Mouse (Mus musculus) liver, embryonic 16.5 days (tissue): ENCODE data around the gene Pycr1. TPM values are rescaled to one million over a fixed set of nuclear protein-coding genes. Genes with fewer than 3 reads are reported as not detected.

Experiments used
- microRNA-seq: library from miRNA; unstranded; fragments of <30 nt; microRNA quantifications from one replicate; pipeline ENCODE4, GENCODE M21; 2016
- polyA plus RNA-seq: library from polyadenylated mRNA; unstranded; fragments of >200 nt; fragmentation: Nextera tagmentation; extraction: Ambion mirVana; gene quantifications from 2 replicates; pipeline ENCODE4 v1.2.1, GENCODE M21; 2015

Gene Pycr1
- polyA plus RNA-seq, 1 experiment from 2014 or later: 5.1 TPM

Small RNAs within 50 kb of the gene (microRNA-seq; reads per million reads assigned to microRNA genes)
- 4.9 reads per million, percentile 16 among the genes with 10 or more reads in this experiment for gene Mir6936

Other genes starting within 250 kb of the Pycr1 start
- gene Nploc4, start 206.1 kb downstream of the Pycr1 start, polyA plus RNA-seq: 18.5 and 19.0 TPM in 2 replicates
- not detected in 2 replicates for gene Tspan10, start 201.1 kb downstream of the Pycr1 start, polyA plus RNA-seq
- 0.09 and 0.13 TPM in 2 replicates for gene Pde6g, start 190.3 kb downstream of the Pycr1 start, polyA plus RNA-seq
- 9.1 and 9.3 TPM in 2 replicates for gene Oxld1, start 185.7 kb downstream of the Pycr1 start, polyA plus RNA-seq
- 15.0 and 15.2 TPM in 2 replicates for gene Ccdc137, start 185.7 kb downstream of the Pycr1 start, polyA plus RNA-seq
- 12.4 and 12.5 TPM in 2 replicates for gene Arl16, start 176.2 kb downstream of the Pycr1 start, polyA plus RNA-seq
- gene Mrpl12, start 159.2 kb downstream of the Pycr1 start, polyA plus RNA-seq: 81.5 and 83.1 TPM in 2 replicates
- gene Slc25a10, start 151.9 kb downstream of the Pycr1 start, polyA plus RNA-seq: 37.0 and 38.9 TPM in 2 replicates
- gene Gcgr, start 113.1 kb downstream of the Pycr1 start, polyA plus RNA-seq: 18.7 and 20.7 TPM in 2 replicates
- 38.5 and 39.1 TPM in 2 replicates for gene Mcrip1, start 94.0 kb downstream of the Pycr1 start, polyA plus RNA-seq
- 0.20 and 1.2 TPM in 2 replicates for gene Ppp1r27, start 92.6 kb downstream of the Pycr1 start, polyA plus RNA-seq
- gene P4hb, start 70.5 kb downstream of the Pycr1 start, polyA plus RNA-seq: 793 and 897 TPM in 2 replicates
- 201 and 205 TPM in 2 replicates for gene Arhgdia, start 62.1 kb downstream of the Pycr1 start, polyA plus RNA-seq
- 52.4 and 87.2 TPM in 2 replicates for gene Alyref, start 45.4 kb downstream of the Pycr1 start, polyA plus RNA-seq
- gene Anapc11, start 45.3 kb downstream of the Pycr1 start, polyA plus RNA-seq: 66.8 and 67.8 TPM in 2 replicates
- gene Npb, start 35.3 kb downstream of the Pycr1 start, polyA plus RNA-seq: 16.2 and 16.4 TPM in 2 replicates
- gene Pcyt2, start 25.8 kb downstream of the Pycr1 start, polyA plus RNA-seq: 158 and 184 TPM in 2 replicates
- 27.3 and 28.0 TPM in 2 replicates for gene Sirt7, start 18.5 kb downstream of the Pycr1 start, polyA plus RNA-seq
- 29.4 and 30.9 TPM in 2 replicates for gene Mafg, start 10.2 kb downstream of the Pycr1 start, polyA plus RNA-seq
- gene Myadml2, start 4.4 kb upstream of the Pycr1 start, polyA plus RNA-seq: 0.58 and 0.61 TPM in 2 replicates
- 0.15 and 0.20 TPM in 2 replicates for gene Notum, start 17.4 kb upstream of the Pycr1 start, polyA plus RNA-seq
- 44.6 and 44.7 TPM in 2 replicates for gene Aspscr1, start 29.2 kb upstream of the Pycr1 start, polyA plus RNA-seq
- gene Cenpx, start 70.0 kb upstream of the Pycr1 start, polyA plus RNA-seq: 78.1 and 87.1 TPM in 2 replicates
- 9.0 and 9.7 TPM in 2 replicates for gene Lrrc45, start 70.2 kb upstream of the Pycr1 start, polyA plus RNA-seq
- 0.77 and 0.80 TPM in 2 replicates for gene Rac3, start 77.7 kb upstream of the Pycr1 start, polyA plus RNA-seq
- gene Dcxr, start 83.5 kb upstream of the Pycr1 start, polyA plus RNA-seq: 23.4 and 27.9 TPM in 2 replicates
- 0.31 TPM in 1 of 2 replicates, not detected in the other for gene Cbr2, start 88.3 kb upstream of the Pycr1 start, polyA plus RNA-seq
- gene Hmga1b, start 119.0 kb upstream of the Pycr1 start, polyA plus RNA-seq: 1.5 and 1.6 TPM in 2 replicates
- 8.6 and 11.5 TPM in 2 replicates for gene Rfng, start 140.4 kb upstream of the Pycr1 start, polyA plus RNA-seq
- gene Gps1, start 140.5 kb upstream of the Pycr1 start, polyA plus RNA-seq: 61.6 and 64.7 TPM in 2 replicates
- 51.4 and 51.6 TPM in 2 replicates for gene Dus1l, start 152.6 kb upstream of the Pycr1 start, polyA plus RNA-seq
- 20.3 and 24.2 TPM in 2 replicates for gene Fasn, start 180.8 kb upstream of the Pycr1 start, polyA plus RNA-seq